Mouse (Mus musculus) R1 (cell line): ENCODE results near the gene Gm1110.

Experiments
- DNase-seq: peaks from one replicate; pipeline ENCODE4 v3.0.0-alpha.2; 2018; ENCODE audit warnings: low read depth, low spot score

Gm1110 gene

GRCm38 (mm10) chr9:26922909-26923526 lies at the start of gene Gm1110:
Gene Gm1110 (minus strand): TSS chr9:26923111.
- DNase-seq: no peak

GRCm38 (mm10) chr9:26947790-26948189 lies 24.9 kb upstream of the Gm1110 start:
- DNase-seq: peak; percentile 92

- no peak for DNase-seq
Observed at GRCm38 (mm10) chr9:26924146-26924545, 1.2 kb upstream of the Gm1110 start.

GRCm38 (mm10) chr9:26919778-26920177 lies 3.1 kb downstream of the Gm1110 start:
- DNase-seq: no peak

GRCm38 (mm10) chr9:26913150-26913549 lies 9.8 kb downstream of the Gm1110 start:
- no peak for DNase-seq

GRCm38 (mm10) chr9:26911251-26911650 lies 11.7 kb downstream of the Gm1110 start:
- no peak for DNase-seq

- DNase-seq: peak; percentile 67
Observed at GRCm38 (mm10) chr9:26869856-26870255, 53.1 kb downstream of the Gm1110 start.

- DNase-seq: no peak
Observed at GRCm38 (mm10) chr9:26860751-26861150, 62.2 kb downstream of the Gm1110 start, which contains the start of gene Glb1l3. Gene Glb1l3 (minus strand): TSS chr9:26860890.

- DNase-seq: no peak
Observed at GRCm38 (mm10) chr9:26831089-26831488, 91.8 kb downstream of the Gm1110 start.
